Mouse (Mus musculus): ENCODE measurements around the gene Ercc2. TPM values are rescaled to one million over a fixed set of nuclear protein-coding genes. Genes with fewer than 3 reads are reported as not detected.

The Ercc2 gene
- total and polyA plus RNA-seq, 3 experiments, result 29.0 to 43.8 (median 33.5) TPM

DNA sequence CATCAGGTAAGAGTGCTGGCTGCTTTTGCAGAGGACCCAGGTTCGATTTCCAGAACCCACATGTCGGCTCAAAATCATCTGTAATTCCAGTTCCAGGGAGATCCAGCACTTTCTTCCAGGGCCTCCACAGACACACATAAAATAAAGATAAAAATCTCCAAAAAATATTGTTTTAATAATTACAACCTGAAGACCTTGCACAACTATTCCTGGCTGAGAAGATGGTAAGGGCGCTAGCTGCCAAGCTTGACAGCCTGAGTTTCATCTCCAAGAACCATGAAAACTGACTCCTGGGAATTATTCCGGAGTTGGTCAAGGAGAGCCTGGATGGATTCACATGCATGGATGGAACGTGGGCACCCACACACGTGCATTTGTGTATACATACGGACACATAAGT is 22.7 kb downstream of the Ercc2 start, which contains the start of gene Ckm:
Ckm (plus strand) TSS at position 301 of the 400 bp plus-strand sequence.
- no peak for DNase-seq (ENCODE audit: extremely low read depth)
- in situ Hi-C loops (cut with MboI; ENCODE audit: low pct_ligation_motif_present, low pct_unique_long_range_greater_than_20kb, low sequenced_read_pairs), result loop anchor here (25.0 kb wide), 2 partner anchors 158 to 458 kb away; partner anchors contain the start of genes Ceacam16, Gm19345 and Ppp1r37
- H3K27ac ChIP-seq (ENCODE audit: insufficient read depth, low read depth), result no peak within 1 kb of the TSS
- H3K9me3 ChIP-seq (replicated peaks; ENCODE audit: low read length), result peaks cover 16% of the 10 kb centered on the region
- no peaks in the 10 kb centered on the region for H3K79me2 ChIP-seq (replicated peaks; ENCODE audit: control insufficient read depth, extremely low read depth, insufficient read depth, poor library complexity, severe bottlenecking)
- H3K4me3 ChIP-seq (replicated peaks in 1 of 3; ENCODE audit: low read depth in 2 of 3, low read length in 2 of 3, poor library complexity in 1 of 3), result peak within 1 kb of the TSS in 2 of 3 experiments; percentile 39 to 57
- no peak for TF ChIP-seq ETS1 (conservative IDR thresholded peaks at IDR 0.05; ENCODE audit: low read depth, low read length)
- TF ChIP-seq NELFE (IDR thresholded peaks at IDR 0.05; ENCODE audit: low read depth, low read length), result no peak
- no peak for TF ChIP-seq USF1 (IDR thresholded peaks at IDR 0.05; ENCODE audit: low read depth, low read length)
- TF ChIP-seq PAX5 (IDR thresholded peaks at IDR 0.05; ENCODE audit: low read length), result no peak
- TF ChIP-seq IRF4 (IDR thresholded peaks at IDR 0.05; ENCODE audit: low read depth, low read length), result no peak
- TF ChIP-seq SMC3 (IDR thresholded peaks at IDR 0.05; ENCODE audit: low read depth, low read length), result no peak
- no peak for TF ChIP-seq MXI1 (IDR thresholded peaks at IDR 0.05; ENCODE audit: low read depth, low read length)
- peak within 1 kb of the TSS; percentile 80 for H3K4me2 ChIP-seq (ENCODE audit: insufficient read depth, low read depth, poor library complexity, severe bottlenecking)
- peaks cover 69% of the 10 kb centered on the region for H3K27me3 ChIP-seq (replicated peaks)
- H3K9ac ChIP-seq (ENCODE audit: insufficient read depth, low read depth), result no peak within 1 kb of the TSS
- dilution Hi-C loops (cut with MboI; ENCODE audit: extremely low pct_ligation_motif_present, extremely low pct_unique_long_range_greater_than_20kb, low sequenced_read_pairs), result no loop called here
- peaks cover 2 to 20% of the 10 kb centered on the region in 2 experiments; a peak in 3 of 4 replicates for H3K4me1 ChIP-seq (ENCODE audit: control insufficient read depth in 1 of 2, insufficient read depth in 2 of 2)
- no peaks in the 10 kb centered on the region for H3K36me3 ChIP-seq (replicated peaks in 1 of 2; ENCODE audit: control insufficient read depth in 1 of 2, insufficient read depth in 1 of 2, low read length in 1 of 2)

DNA sequence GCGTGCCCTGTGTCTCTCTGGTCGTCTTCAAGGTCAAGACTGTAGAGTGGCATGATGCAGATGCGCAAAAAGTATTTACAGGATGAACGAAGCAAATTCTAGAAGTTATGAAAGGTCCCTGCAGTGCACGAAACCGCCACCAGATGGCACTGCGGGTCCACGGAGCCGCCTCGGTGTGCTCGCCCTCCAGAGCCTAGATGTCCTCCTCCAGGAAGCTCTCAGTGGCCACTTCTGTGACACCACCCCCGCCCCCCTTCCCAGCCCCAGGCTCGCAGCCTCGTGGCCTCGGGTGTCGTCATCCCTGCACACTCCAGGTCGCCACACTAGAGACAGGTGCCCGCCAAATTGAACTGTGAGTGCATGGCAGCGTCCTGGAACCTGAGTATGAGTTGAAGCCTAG is 23.6 kb downstream of the Ercc2 start:
- Histone ChIP-seq H3K4me2 (ENCODE audit: insufficient read depth, low read depth, poor library complexity, severe bottlenecking) (no peak overlapping the region), H3K9ac (ENCODE audit: insufficient read depth, low read depth) (no peak overlapping the region), H3K9me3 (replicated peaks; ENCODE audit: low read length) (peaks cover 16% of the 10 kb centered on the region), H3K79me2 (replicated peaks; ENCODE audit: control insufficient read depth, extremely low read depth, insufficient read depth, poor library complexity, severe bottlenecking) (no peaks in the 10 kb centered on the region), H3K4me3 (replicated peaks in 1 of 3; ENCODE audit: low read depth in 2 of 3, low read length in 2 of 3, poor library complexity in 1 of 3) (no peak overlapping the region), H3K4me1 (ENCODE audit: control insufficient read depth in 1 of 2, insufficient read depth in 2 of 2) (peaks cover 2 to 28% of the 10 kb centered on the region in 2 experiments; a peak in 3 of 4 replicates), H3K27ac (ENCODE audit: insufficient read depth, low read depth) (no peak overlapping the region), H3K36me3 (replicated peaks in 1 of 2; ENCODE audit: control insufficient read depth in 1 of 2, insufficient read depth in 1 of 2, low read length in 1 of 2) (no peaks in the 10 kb centered on the region), H3K27me3 (replicated peaks) (peaks cover 61% of the 10 kb centered on the region)
- in situ Hi-C loops (cut with MboI; ENCODE audit: low pct_ligation_motif_present, low pct_unique_long_range_greater_than_20kb, low sequenced_read_pairs), result loop anchor here (25.0 kb wide), 2 partner anchors 157 to 457 kb away; partner anchors contain the start of genes Ceacam16, Gm19345 and Ppp1r37
- DNase-seq (ENCODE audit: extremely low read depth), result peak; percentile 75
- dilution Hi-C loops (cut with MboI; ENCODE audit: extremely low pct_ligation_motif_present, extremely low pct_unique_long_range_greater_than_20kb, low sequenced_read_pairs), result no loop called here
- no peak for TF ChIP-seq UBTF (IDR thresholded peaks at IDR 0.05; ENCODE audit: low read depth, low read length)
- peak; percentile 42; the same call in 1 of the 2 replicates for TF ChIP-seq MEF2A (IDR thresholded peaks at IDR 0.05; ENCODE audit: borderline replicate concordance, low read depth, low read length)
- TF ChIP-seq MXI1 (IDR thresholded peaks at IDR 0.05; ENCODE audit: low read depth, low read length), result peak; percentile 65; the same call in 1 of the 2 replicates
- TF ChIP-seq ELF1 (IDR thresholded peaks at IDR 0.05; ENCODE audit: low read depth, low read length), result peak; percentile 70
- 0 out of 2 replicates have a peak, but pooled peaks have one; percentile 24 for TF ChIP-seq ZNF384 (IDR thresholded peaks at IDR 0.05; ENCODE audit: low read depth, low read length)
- no peak for TF ChIP-seq PAX5 (IDR thresholded peaks at IDR 0.05; ENCODE audit: low read length)
- 0 out of 2 replicates have a peak, but pooled peaks have one; percentile 39 for TF ChIP-seq MAZ (IDR thresholded peaks at IDR 0.05; ENCODE audit: low read depth, low read length)
- TF ChIP-seq POLR2A (IDR thresholded peaks at IDR 0.05; ENCODE audit: low read depth, low read length), result no peak
- TF ChIP-seq ZKSCAN1 (IDR thresholded peaks at IDR 0.05; ENCODE audit: borderline replicate concordance, low read depth, low read length), result no peak
- 0 out of 2 replicates have a peak, but pooled peaks have one; percentile 38 for TF ChIP-seq MYC (IDR thresholded peaks at IDR 0.05; ENCODE audit: low read depth, low read length)
- no peak for TF ChIP-seq ETS1 (conservative IDR thresholded peaks at IDR 0.05; ENCODE audit: low read depth, low read length)
- no peak for TF ChIP-seq GABPA (IDR thresholded peaks at IDR 0.05; ENCODE audit: insufficient replicate concordance, low read depth, low read length)
- peak; percentile 26; the same call in 1 of the 2 replicates for TF ChIP-seq TCF12 (IDR thresholded peaks at IDR 0.05; ENCODE audit: low read depth, low read length)
- TF ChIP-seq NRF1 (IDR thresholded peaks at IDR 0.05; ENCODE audit: low read depth, low read length), result peak; percentile 41
- peak; percentile 41; the same call in 1 of the 2 replicates for TF ChIP-seq HCFC1 (IDR thresholded peaks at IDR 0.05; ENCODE audit: low read depth, low read length)
- TF ChIP-seq POLR2AphosphoS2 (IDR thresholded peaks at IDR 0.05; ENCODE audit: low read depth, low read length), result no peak
- TF ChIP-seq NELFE (IDR thresholded peaks at IDR 0.05; ENCODE audit: low read depth, low read length), result peak; percentile 66
- TF ChIP-seq MAFK (IDR thresholded peaks at IDR 0.05; ENCODE audit: insufficient replicate concordance, low read length), result no peak
- 0 out of 2 replicates have a peak, but pooled peaks have one; percentile 30 for TF ChIP-seq CHD2 (IDR thresholded peaks at IDR 0.05; ENCODE audit: low read length)
- TF ChIP-seq TBP (conservative IDR thresholded peaks at IDR 0.05; ENCODE audit: low read depth, low read length), result no peak
- peak; percentile 95 for TF ChIP-seq RAD21 (IDR thresholded peaks at IDR 0.05; ENCODE audit: low read depth, low read length)
- TF ChIP-seq EP300 (IDR thresholded peaks at IDR 0.05; ENCODE audit: low read length), result no peak
- TF ChIP-seq SIN3A (IDR thresholded peaks at IDR 0.05; ENCODE audit: low read length), result no peak; the same call in 1 of the 2 replicates
- TF ChIP-seq JUND (conservative IDR thresholded peaks at IDR 0.05; ENCODE audit: low read depth, low read length), result 0 out of 2 replicates have a peak, but pooled peaks have one; percentile 20
- no peak for TF ChIP-seq USF2 (conservative IDR thresholded peaks at IDR 0.05; ENCODE audit: low read depth, low read length)
- 0 out of 2 replicates have a peak, but pooled peaks have one; percentile 52 for TF ChIP-seq E2F4 (IDR thresholded peaks at IDR 0.05; ENCODE audit: insufficient replicate concordance, low read depth, low read length)
- no peak for TF ChIP-seq ZMIZ1 (IDR thresholded peaks at IDR 0.05; ENCODE audit: low read depth, low read length)
- peak; percentile 73 for TF ChIP-seq MAX (IDR thresholded peaks at IDR 0.05; ENCODE audit: low read length)
